Mouse (Mus musculus) cerebellum, adult 9-10 months (tissue): Measurements from ENCODE around the gene Robo2.

Experiments used
- DNase-seq: peaks from one replicate; pipeline ENCODE4 v3.0.0; 2022

Robo2 gene

DNA sequence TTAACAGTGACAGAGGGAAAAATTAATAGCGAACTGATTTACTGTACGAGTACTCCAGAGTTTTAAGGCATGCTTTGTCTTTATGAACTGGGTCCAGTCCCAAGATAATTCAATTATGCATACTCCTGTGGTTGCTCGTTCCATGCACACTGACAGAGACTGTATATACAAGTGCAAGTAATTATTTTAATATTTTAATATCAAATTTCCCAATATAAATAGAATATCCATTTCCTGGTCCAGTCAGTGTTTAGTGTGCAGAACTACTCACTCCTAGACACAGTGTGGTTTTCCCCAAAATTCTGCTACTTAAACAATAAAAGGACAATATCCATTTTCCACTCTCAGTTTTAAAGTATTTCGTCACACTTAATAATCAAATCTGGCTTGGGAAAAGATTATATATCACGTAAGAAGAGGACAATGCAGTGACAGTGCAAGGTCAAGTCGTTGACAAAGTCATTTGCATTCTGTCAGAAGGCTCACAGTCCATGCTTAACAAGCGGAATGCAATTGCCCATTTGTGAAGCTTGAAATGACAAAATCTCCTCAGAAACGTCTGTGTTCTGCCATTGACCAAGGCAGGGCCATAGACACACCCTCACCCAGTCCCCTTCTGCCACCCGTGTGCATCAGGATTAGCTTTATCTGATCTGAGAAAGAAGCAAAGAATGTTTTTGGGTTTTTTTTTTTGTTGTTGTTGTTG lies 89.8 kb downstream of the Robo2 start:
- no peak for DNase-seq

DNA sequence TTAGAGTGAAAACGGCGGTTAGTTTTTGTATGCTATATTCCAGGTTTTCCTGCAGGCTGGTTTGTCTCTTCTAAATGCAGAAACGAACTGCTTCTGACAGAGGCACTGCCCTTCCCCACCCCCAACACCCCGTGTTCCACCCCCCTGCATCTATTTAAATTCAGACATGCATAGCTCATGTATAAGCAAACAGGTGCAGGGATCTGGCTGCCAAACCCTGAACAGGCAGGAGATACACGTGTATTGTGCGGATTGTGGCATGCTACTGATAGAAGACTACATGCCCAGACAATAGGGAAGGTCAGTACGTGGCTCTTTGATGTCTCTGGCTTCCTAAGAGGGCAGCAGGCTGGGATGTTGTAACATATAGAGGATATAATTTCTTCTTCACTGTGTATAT lies 95.5 kb downstream of the Robo2 start:
- no peak for DNase-seq

DNA sequence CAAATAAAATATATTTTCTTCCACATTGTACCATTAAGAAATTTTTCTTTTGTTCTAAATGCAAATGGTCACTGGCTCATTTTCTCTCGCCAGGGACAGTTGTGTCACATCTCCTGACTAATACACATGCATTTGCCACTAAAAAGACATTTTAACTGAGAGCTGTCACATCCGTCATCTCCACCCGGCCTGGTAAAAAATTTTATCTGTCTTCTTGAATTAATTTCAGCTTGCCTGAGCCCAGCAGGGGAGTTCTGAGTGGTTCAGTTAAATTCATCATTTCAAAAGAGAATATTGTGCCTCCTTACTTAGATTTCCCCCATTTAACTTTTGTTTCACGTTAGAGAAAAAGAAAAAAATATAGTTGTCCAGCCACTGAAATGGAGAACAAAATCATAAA lies 98.4 kb downstream of the Robo2 start:
- no peak for DNase-seq

- DNase-seq, result no peak
Observed at GRCm38 (mm10) chr16:74307543-74307887, 104.1 kb downstream of the Robo2 start.

GRCm38 (mm10) chr16:74306876-74307542 lies 104.6 kb downstream of the Robo2 start:
- no peak for DNase-seq

DNA sequence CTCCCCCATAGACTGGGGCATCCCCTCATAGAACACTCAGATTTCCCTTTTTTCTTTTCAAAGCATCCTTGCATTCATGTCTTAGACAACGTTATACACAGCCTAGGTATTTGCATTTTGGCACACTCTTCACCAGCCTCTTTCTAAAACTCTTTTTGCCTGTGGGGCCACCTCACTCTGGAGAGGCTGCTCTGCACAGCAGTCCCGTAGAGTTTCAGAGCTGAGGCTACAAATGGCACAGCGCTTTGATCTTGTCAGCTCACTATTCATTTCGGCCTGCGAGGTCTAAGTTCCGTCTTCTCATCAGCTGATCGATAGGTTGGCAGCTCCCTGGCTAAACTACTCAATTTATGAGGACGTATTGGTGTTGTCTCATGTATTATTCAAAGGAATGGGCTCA lies 123.7 kb downstream of the Robo2 start:
- no peak for DNase-seq

- DNase-seq, result no peak
Observed at GRCm38 (mm10) chr16:74282549-74282948, 129.1 kb downstream of the Robo2 start.

GRCm38 (mm10) chr16:74276855-74277573 lies 134.6 kb downstream of the Robo2 start:
- no peak for DNase-seq

- DNase-seq, result no peak
Observed at GRCm38 (mm10) chr16:74274596-74274995, 137.0 kb downstream of the Robo2 start.

DNA sequence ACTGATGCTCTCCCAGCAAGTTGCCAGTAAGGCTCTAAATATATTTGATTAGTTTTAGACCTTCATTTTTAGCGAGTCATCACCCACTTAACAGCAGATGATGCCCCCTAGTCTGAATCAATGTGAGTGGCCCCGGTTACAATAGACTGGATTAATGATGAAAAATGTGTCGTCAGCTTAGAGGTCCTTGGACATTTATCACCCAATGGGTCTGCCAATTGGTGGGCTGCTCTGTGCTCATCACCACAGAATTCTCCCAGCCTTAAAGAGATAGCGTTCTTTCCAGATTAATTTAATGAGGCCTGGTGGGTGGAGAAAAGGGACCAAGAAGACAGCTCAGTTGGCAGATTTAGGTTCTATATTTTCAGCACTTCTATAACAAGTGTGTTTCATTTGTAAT lies 138.6 kb downstream of the Robo2 start:
- no peak for DNase-seq

GRCm38 (mm10) chr16:74258241-74258640 lies 153.4 kb downstream of the Robo2 start:
- DNase-seq, result no peak

GRCm38 (mm10) chr16:74244452-74244851 lies 167.2 kb downstream of the Robo2 start:
- no peak for DNase-seq

- DNase-seq, result no peak
Observed at GRCm38 (mm10) chr16:74241534-74241933, 170.1 kb downstream of the Robo2 start.

GRCm38 (mm10) chr16:74237411-74237930 lies 174.2 kb downstream of the Robo2 start:
- DNase-seq, result no peak

DNA sequence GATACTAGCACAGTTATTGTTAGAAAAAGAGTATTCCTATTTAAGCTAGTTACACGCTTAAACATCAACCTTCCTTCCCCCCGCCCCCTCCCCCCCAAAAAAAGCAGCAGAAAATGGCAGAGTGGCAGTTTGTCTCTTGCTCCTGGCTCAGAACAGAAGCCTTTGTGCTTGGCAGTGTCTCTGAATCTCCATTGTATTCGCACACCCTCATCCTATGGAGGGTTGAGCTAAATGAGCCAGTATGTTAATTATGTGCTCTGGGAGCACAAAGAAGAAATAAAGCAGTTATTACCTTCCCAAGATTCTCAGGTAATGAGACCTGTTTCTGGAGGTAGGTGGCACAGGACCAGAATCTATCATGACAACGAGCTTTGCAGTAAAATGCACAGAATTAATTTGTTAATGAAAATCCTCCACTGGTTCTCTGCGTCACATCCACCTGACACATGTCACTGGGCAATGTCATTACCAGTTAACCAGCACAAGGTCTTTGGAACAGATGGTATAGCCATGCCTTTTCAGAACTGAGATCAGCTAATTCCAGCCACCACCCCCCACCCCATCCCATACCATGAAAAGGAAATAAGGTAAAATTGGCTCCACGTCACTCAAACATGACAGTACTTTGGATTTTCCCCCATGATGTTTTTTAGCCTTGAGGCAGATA lies 177.1 kb downstream of the Robo2 start:
- DNase-seq, result no peak

GRCm38 (mm10) chr16:74233596-74233995 lies 178.0 kb downstream of the Robo2 start:
- DNase-seq, result no peak

- no peak for DNase-seq
Observed at GRCm38 (mm10) chr16:74227285-74227684, 184.3 kb downstream of the Robo2 start.

- no peak for DNase-seq
Observed at GRCm38 (mm10) chr16:74225423-74226272, 186.0 kb downstream of the Robo2 start.

DNA sequence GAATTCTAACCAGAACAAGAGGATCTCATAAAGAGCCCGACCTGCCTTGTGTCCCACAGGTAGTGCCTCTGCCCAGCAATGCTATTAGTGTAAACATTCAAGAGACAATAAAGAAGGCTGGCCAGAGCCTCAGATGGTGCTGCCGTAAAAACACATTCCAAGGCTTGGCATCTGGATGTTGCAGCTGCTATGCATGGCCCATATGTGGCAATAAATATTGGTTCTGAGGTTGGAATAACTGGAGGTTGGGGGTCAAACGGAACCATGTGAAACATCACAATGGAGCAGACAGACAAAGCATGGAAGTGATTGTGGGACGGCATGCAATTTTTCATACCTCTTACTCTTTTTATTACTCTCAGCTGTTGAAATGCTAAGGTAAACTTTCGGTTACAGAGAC lies 189.1 kb downstream of the Robo2 start:
- DNase-seq, result no peak

GRCm38 (mm10) chr16:74216879-74217415 lies 194.7 kb downstream of the Robo2 start:
- no peak for DNase-seq

- no peak for DNase-seq
Observed at GRCm38 (mm10) chr16:74215791-74216190, 195.8 kb downstream of the Robo2 start.

- DNase-seq, result no peak
Observed at GRCm38 (mm10) chr16:74200705-74201104, 210.9 kb downstream of the Robo2 start.
